Mouse (Mus musculus) MEL (cell line): ENCODE results near the gene Fyb. TPM values are rescaled to one million over a fixed set of nuclear protein-coding genes. Genes with fewer than 3 reads are reported as not detected.
A peak's percentile ranks its signal among the peaks of the same experiment; 100 is the strongest.

Experiments
- DNase-seq: peaks from one replicate; pipeline ENCODE4 v3.0.0; 2011; ENCODE audit warnings: low read depth, low spot score
- H3K27ac ChIP-seq: 2 replicates; pipeline ENCODE4 v1.5.1; 2012; ENCODE audit warnings: low read depth, mild to moderate bottlenecking, control low read depth, low read length, moderate library complexity; ENCODE audit not compliant: control insufficient read depth
- H3K27me3 ChIP-seq, 2 experiments: fragments of 150-350 bp in 1 of 2; sonication (generic) in 1 of 2; 2 replicates each; pipeline ENCODE4 v1.6.1; 2012; ENCODE audit warnings: low read length in 2 of 2, mild to moderate bottlenecking in 2 of 2, improper control_type of control experiment in 1 of 2, moderate library complexity in 1 of 2; ENCODE audit not compliant: insufficient read depth in 2 of 2, control insufficient read depth in 1 of 2
- H3K36me3 ChIP-seq, 2 experiments: 2 replicates each; pipeline ENCODE4 v1.6.1; 2012 to 2014; ENCODE audit warnings: low read length in 2 of 2, improper control_type of control experiment in 1 of 2, inconsistent platforms in 1 of 2, mild to moderate bottlenecking in 1 of 2; ENCODE audit not compliant: insufficient read depth in 2 of 2, control insufficient read depth in 1 of 2
- H3K4me1 ChIP-seq, 2 experiments: fragments of 150-350 bp in 1 of 2; sonication (generic) in 1 of 2; 2 replicates each; pipeline ENCODE4 v1.6.1; 2012; ENCODE audit warnings: low read length in 2 of 2, improper control_type of control experiment in 1 of 2, mild to moderate bottlenecking in 1 of 2; ENCODE audit not compliant: insufficient read depth in 2 of 2, control insufficient read depth in 1 of 2
- H3K4me3 ChIP-seq, 2 experiments: fragments of 150-350 bp in 1 of 2; sonication (generic) in 1 of 2; 2 replicates each; pipeline ENCODE4 v1.5.1; 2012; ENCODE audit warnings: low read depth in 2 of 2, low read length in 2 of 2, mild to moderate bottlenecking in 2 of 2, moderate library complexity in 2 of 2, control low read depth in 1 of 2, improper control_type of control experiment in 1 of 2; ENCODE audit not compliant: control insufficient read depth in 1 of 2, insufficient read depth in 1 of 2
- H3K79me2 ChIP-seq: 2 replicates; pipeline ENCODE4 v1.6.1; 2012; ENCODE audit warnings: mild to moderate bottlenecking, low read length, moderate library complexity; ENCODE audit not compliant: control insufficient read depth, poor library complexity, insufficient read depth
- H3K9ac ChIP-seq: 2 replicates; pipeline ENCODE4 v1.6.1; 2012; ENCODE audit warnings: low read depth, mild to moderate bottlenecking, control low read depth, low read length, moderate library complexity; ENCODE audit not compliant: control insufficient read depth, poor library complexity, severe bottlenecking
- H3K9me3 ChIP-seq: fragments of 150-350 bp; sonication (generic); replicated peaks from 2 replicates; pipeline ENCODE4 v1.6.1; 2012; ENCODE audit warnings: mild to moderate bottlenecking, low read length, improper control_type of control experiment, moderate library complexity; ENCODE audit not compliant: insufficient read depth
- CHD1 ChIP-seq: IDR thresholded peaks from 2 replicates; pipeline ENCODE4 v1.6.1; 2012; ENCODE audit warnings: low read depth, mild to moderate bottlenecking, inconsistent platforms, low read length, improper control_type of control experiment
- CHD2 ChIP-seq: IDR thresholded peaks from 2 replicates; pipeline ENCODE4 v1.6.1; 2011; ENCODE audit warnings: low read length, improper control_type of control experiment
- CTCF ChIP-seq, 3 experiments: IDR thresholded peaks in 2 of 3; conservative IDR thresholded peaks in 1 of 3; 2 replicates each; pipeline ENCODE4 v1.5.1; 2011 to 2012; ENCODE audit warnings: low read length in 3 of 3, low read depth in 2 of 3, mild to moderate bottlenecking in 2 of 3, improper control_type of control experiment in 1 of 3, inconsistent platforms in 1 of 3, mixed read lengths in 1 of 3, moderate library complexity in 1 of 3; ENCODE audit not compliant: control insufficient read depth in 1 of 3, insufficient read depth in 1 of 3, poor library complexity in 1 of 3, severe bottlenecking in 1 of 3
- E2F4 ChIP-seq: IDR thresholded peaks from 2 replicates; pipeline ENCODE4 v1.6.1; 2011; ENCODE audit warnings: low read depth, low read length, improper control_type of control experiment, borderline replicate concordance
- ELF1 ChIP-seq: IDR thresholded peaks from 2 replicates; pipeline ENCODE4 v1.6.1; 2014; ENCODE audit warnings: low read depth, mild to moderate bottlenecking, inconsistent platforms, low read length, improper control_type of control experiment, moderate library complexity
- EP300 ChIP-seq, 2 experiments: IDR thresholded peaks; 2 replicates each; pipeline ENCODE4 v1.6.1; 2011; ENCODE audit warnings: improper control_type of control experiment in 2 of 2, low read length in 2 of 2, low read depth in 1 of 2, mild to moderate bottlenecking in 1 of 2
- ETS1 ChIP-seq: IDR thresholded peaks from 2 replicates; pipeline ENCODE4 v1.6.1; 2012; ENCODE audit warnings: low read depth, mild to moderate bottlenecking, inconsistent platforms, low read length, improper control_type of control experiment, moderate library complexity
- GABPA ChIP-seq: IDR thresholded peaks from 2 replicates; pipeline ENCODE4 v1.6.1; 2012; ENCODE audit warnings: low read depth, mild to moderate bottlenecking, inconsistent platforms, low read length, improper control_type of control experiment, moderate library complexity
- GATA1 ChIP-seq: IDR thresholded peaks from 2 replicates; pipeline ENCODE4 v1.6.1; 2011; ENCODE audit warnings: low read depth, low read length, improper control_type of control experiment
- HCFC1 ChIP-seq: IDR thresholded peaks from 2 replicates; pipeline ENCODE4 v1.6.1; 2012; ENCODE audit warnings: low read depth, mild to moderate bottlenecking, inconsistent platforms, low read length, improper control_type of control experiment, moderate library complexity
- JUND ChIP-seq: IDR thresholded peaks from 2 replicates; pipeline ENCODE4 v1.6.1; 2011; ENCODE audit warnings: low read depth, mild to moderate bottlenecking, improper control_type of control experiment, low read length
- KAT2A ChIP-seq: conservative IDR thresholded peaks from 2 replicates; pipeline ENCODE4 v1.6.1; 2012; ENCODE audit warnings: low read depth, low read length, improper control_type of control experiment, inconsistent platforms
- MAFK ChIP-seq: IDR thresholded peaks from 2 replicates; pipeline ENCODE4 v1.6.1; 2011; ENCODE audit warnings: low read depth, mild to moderate bottlenecking, low read length, improper control_type of control experiment, borderline replicate concordance
- MAX ChIP-seq: IDR thresholded peaks from 2 replicates; pipeline ENCODE4 v1.6.1; 2011; ENCODE audit warnings: low read length, improper control_type of control experiment
- MEF2A ChIP-seq: IDR thresholded peaks from 2 replicates; pipeline ENCODE4 v1.6.1; 2014; ENCODE audit warnings: low read depth, mild to moderate bottlenecking, inconsistent platforms, low read length, improper control_type of control experiment; ENCODE audit not compliant: poor library complexity, insufficient replicate concordance, severe bottlenecking; ENCODE audit errors: extremely low read depth
- MXI1 ChIP-seq: IDR thresholded peaks from 2 replicates; pipeline ENCODE4 v1.6.1; 2011; ENCODE audit warnings: mild to moderate bottlenecking, low read depth, low read length, improper control_type of control experiment
- MYB ChIP-seq: IDR thresholded peaks from 2 replicates; pipeline ENCODE4 v1.6.1; 2011; ENCODE audit warnings: mild to moderate bottlenecking, low read depth, low read length, improper control_type of control experiment
- NELFE ChIP-seq: IDR thresholded peaks from 2 replicates; pipeline ENCODE4 v1.6.1; 2011; ENCODE audit warnings: low read depth, low read length, improper control_type of control experiment
- NRF1 ChIP-seq: IDR thresholded peaks from 2 replicates; pipeline ENCODE4 v1.6.1; 2014; ENCODE audit warnings: low read depth, mild to moderate bottlenecking, inconsistent platforms, low read length, improper control_type of control experiment, moderate library complexity; ENCODE audit not compliant: poor library complexity, insufficient read depth, severe bottlenecking
- POLR2A ChIP-seq, 2 experiments: IDR thresholded peaks; 2 replicates each; pipeline ENCODE4 v1.6.1; 2011 to 2012; ENCODE audit warnings: low read length in 2 of 2, mild to moderate bottlenecking in 2 of 2, control low read depth in 1 of 2, improper control_type of control experiment in 1 of 2, low read depth in 1 of 2, moderate library complexity in 1 of 2; ENCODE audit not compliant: control insufficient read depth in 1 of 2, insufficient read depth in 1 of 2, poor library complexity in 1 of 2
- POLR2AphosphoS2 ChIP-seq: IDR thresholded peaks from 2 replicates; pipeline ENCODE4 v1.6.1; 2011; ENCODE audit warnings: low read length, improper control_type of control experiment
- RAD21 ChIP-seq: IDR thresholded peaks from 2 replicates; pipeline ENCODE4 v1.6.1; 2011; ENCODE audit warnings: mild to moderate bottlenecking, low read depth, low read length, improper control_type of control experiment
- RCOR1 ChIP-seq: IDR thresholded peaks from 2 replicates; pipeline ENCODE4 v1.6.1; 2012; ENCODE audit warnings: low read depth, mild to moderate bottlenecking, inconsistent platforms, low read length, improper control_type of control experiment
- SIN3A ChIP-seq: IDR thresholded peaks from 2 replicates; pipeline ENCODE4 v1.6.1; 2012; ENCODE audit warnings: low read length, improper control_type of control experiment, inconsistent platforms
- SMC3 ChIP-seq: IDR thresholded peaks from 2 replicates; pipeline ENCODE4 v1.6.1; 2011; ENCODE audit warnings: low read depth, low read length, improper control_type of control experiment
- TBP ChIP-seq: IDR thresholded peaks from 2 replicates; pipeline ENCODE4 v1.8.0; 2011; ENCODE audit warnings: low read depth, low read length, improper control_type of control experiment
- TCF12 ChIP-seq: IDR thresholded peaks from 2 replicates; pipeline ENCODE4 v1.6.1; 2014; ENCODE audit warnings: low read depth, mild to moderate bottlenecking, inconsistent platforms, low read length, improper control_type of control experiment, moderate library complexity
- UBTF ChIP-seq: IDR thresholded peaks from 2 replicates; pipeline ENCODE4 v1.6.1; 2012; ENCODE audit warnings: low read depth, mild to moderate bottlenecking, inconsistent platforms, low read length, improper control_type of control experiment, moderate library complexity, borderline replicate concordance; ENCODE audit not compliant: insufficient read depth
- USF1 ChIP-seq: IDR thresholded peaks from 2 replicates; pipeline ENCODE4 v1.6.1; 2014; ENCODE audit warnings: low read depth, mild to moderate bottlenecking, inconsistent platforms, low read length, improper control_type of control experiment, moderate library complexity
- ZC3H11A ChIP-seq: IDR thresholded peaks from 2 replicates; pipeline ENCODE4 v1.6.1; 2012; ENCODE audit warnings: low read depth, mild to moderate bottlenecking, inconsistent platforms, low read length, improper control_type of control experiment
- ZKSCAN1 ChIP-seq: IDR thresholded peaks from 2 replicates; pipeline ENCODE4 v1.6.1; 2012; ENCODE audit warnings: low read depth, mild to moderate bottlenecking, inconsistent platforms, low read length, improper control_type of control experiment, moderate library complexity
- polyA plus RNA-seq, 2 experiments: library from polyadenylated mRNA; stranded (reverse) in 1 of 2; unstranded in 1 of 2; fragments of >175 nt in 1 of 2; fragments of >200 nt in 1 of 2; gene quantifications; 2 replicates each; pipeline versions ENCODE4 v1.2.1 to v1.2.4; 2012; ENCODE audit warnings: low replicate concordance in 2 of 2, low read depth in 1 of 2; ENCODE audit not compliant: insufficient read length in 2 of 2, insufficient read depth in 1 of 2, missing spikeins in 1 of 2
- total RNA-seq: library from RNA; depleted of rRNA; stranded (reverse); fragments of 300-350 nt; gene quantifications from 2 replicates; pipeline ENCODE4 v1.2.3, GENCODE M21; 2012

Fyb gene
- total and polyA plus RNA-seq, 3 experiments = 175 to 208 TPM; not detected in 1

- H3K9ac ChIP-seq = peak overlapping the region; percentile 66
- no peaks in the 10 kb centered on the region for H3K27me3 ChIP-seq
- peaks cover 3% of the 10 kb centered on the region for H3K79me2 ChIP-seq
- peaks cover 0 to 28% of the 10 kb centered on the region in 2 experiments; a peak in 2 of 4 replicates for H3K36me3 ChIP-seq
- no peaks in the 10 kb centered on the region for H3K9me3 ChIP-seq
- H3K4me1 ChIP-seq = peaks cover 12 to 14% of the 10 kb centered on the region in 2 experiments
- peak; percentile 81 for DNase-seq
- no peak for TF ChIP-seq CHD2
- TF ChIP-seq RCOR1 = no peak
- TF ChIP-seq EP300 (IDR thresholded peaks at IDR 0.05; ENCODE audit: low read depth in 1 of 2, low read length in 2 of 2) = peak; percentile 28 to 29; a peak in 1 of 4 replicates
- TF ChIP-seq USF1 = no peak
- TF ChIP-seq ELF1 = peak; percentile 66
- 0 out of 2 replicates have a peak, but pooled peaks have one; percentile 18 for TF ChIP-seq ZC3H11A
- TF ChIP-seq UBTF = no peak
- no peak for TF ChIP-seq MEF2A
- TF ChIP-seq ZKSCAN1 = no peak
- no peak for TF ChIP-seq RAD21
- TF ChIP-seq JUND = no peak
- no peak for TF ChIP-seq MAX
- TF ChIP-seq NELFE = no peak
- no peak for TF ChIP-seq E2F4
- no peak for TF ChIP-seq POLR2AphosphoS2
- 0 out of 4 replicates have a peak, but pooled peaks of 1 of the 2 experiments have one; percentile 21 for TF ChIP-seq POLR2A (IDR thresholded peaks at IDR 0.05; ENCODE audit: control insufficient read depth in 1 of 2, insufficient read depth in 1 of 2, low read depth in 1 of 2, low read length in 2 of 2, poor library complexity in 1 of 2)
- TF ChIP-seq KAT2A = no peak
- TF ChIP-seq MAFK = no peak
- TF ChIP-seq MYB = no peak
- no peak for TF ChIP-seq SMC3
- TF ChIP-seq CTCF (IDR thresholded peaks at IDR 0.05 in 2 of 3, conservative IDR thresholded peaks at IDR 0.05 in 1 of 3; ENCODE audit: control insufficient read depth in 1 of 3, insufficient read depth in 1 of 3, low read depth in 2 of 3, low read length in 3 of 3, poor library complexity in 1 of 3, severe bottlenecking in 1 of 3) = no peak
- TF ChIP-seq MXI1 = no peak
- 0 out of 2 replicates have a peak, but pooled peaks have one; percentile 12 for TF ChIP-seq TCF12
- TF ChIP-seq TBP = no peak
- TF ChIP-seq NRF1 = peak; percentile 54
- TF ChIP-seq GATA1 = no peak
- 0 out of 2 replicates have a peak, but pooled peaks have one; percentile 17 for TF ChIP-seq ETS1
- TF ChIP-seq HCFC1 = no peak
- TF ChIP-seq GABPA = no peak
- TF ChIP-seq SIN3A = 0 out of 2 replicates have a peak, but pooled peaks have one; percentile 33
- no peak for TF ChIP-seq CHD1
- peak overlapping the region; percentile 53 to 59 for H3K4me3 ChIP-seq
- H3K27ac ChIP-seq = peak overlapping the region; percentile 97
Observed at GRCm38 (mm10) chr15:6519417-6520255, 3.0 kb upstream of the Fyb start.
